Mouse (Mus musculus) frontal cortex, postnatal 10 days (tissue): ENCODE measurements at regions not wholly inside any gene's neighbourhood (a gene's known extent, or its start where the extent isn't known, plus 50 kb on each side); places are given as distances from the start of the nearest gene placed in this dataset.

Experiments used
- DNase-seq, 2 experiments: peaks; one replicate each; pipeline ENCODE4 v3.0.0; 2022; ENCODE audit warnings: low spot score in 2 of 2, mixed read lengths in 1 of 2

- no peak for DNase-seq
These were observed 64.5 kb downstream of the Tfap2c start for GRCm38 (mm10) chr2:172613891-172614391.

GRCm38 (mm10) chr2:172615148-172615547, 65.8 kb downstream of the Tfap2c start:
- DNase-seq, result no peak

DNA sequence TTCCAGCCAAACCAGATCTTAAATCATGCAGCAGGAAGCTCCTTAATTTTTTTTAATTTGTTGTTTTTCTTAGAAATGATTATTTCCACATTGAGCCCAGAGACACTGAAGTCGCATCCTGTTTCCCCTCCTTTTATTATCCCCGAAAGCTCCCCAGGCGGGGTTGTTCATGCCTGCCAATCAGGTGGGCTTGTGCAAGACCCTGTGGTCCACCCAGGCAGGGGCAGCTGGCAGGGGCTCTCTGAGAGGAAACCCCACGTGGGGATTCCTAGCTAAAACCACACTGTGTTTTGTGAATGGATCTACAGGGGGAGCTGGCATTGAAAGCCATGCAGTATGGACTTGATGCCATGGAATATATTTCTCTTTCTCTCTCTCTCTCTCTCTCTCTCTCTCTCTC, 66.2 kb downstream of the Tfap2c start:
- no peak for DNase-seq

GRCm38 (mm10) chr2:172619168-172619567, 69.8 kb downstream of the Tfap2c start:
- DNase-seq, result no peak

GRCm38 (mm10) chr2:172620001-172620400, 70.6 kb downstream of the Tfap2c start:
- DNase-seq, result no peak

GRCm38 (mm10) chr2:172623707-172624106, 74.3 kb downstream of the Tfap2c start:
- no peak for DNase-seq

GRCm38 (mm10) chr2:172627353-172628306, 78.2 kb downstream of the Tfap2c start:
- DNase-seq, result no peak

GRCm38 (mm10) chr2:172630333-172630732, 80.9 kb downstream of the Tfap2c start:
- no peak for DNase-seq

DNA sequence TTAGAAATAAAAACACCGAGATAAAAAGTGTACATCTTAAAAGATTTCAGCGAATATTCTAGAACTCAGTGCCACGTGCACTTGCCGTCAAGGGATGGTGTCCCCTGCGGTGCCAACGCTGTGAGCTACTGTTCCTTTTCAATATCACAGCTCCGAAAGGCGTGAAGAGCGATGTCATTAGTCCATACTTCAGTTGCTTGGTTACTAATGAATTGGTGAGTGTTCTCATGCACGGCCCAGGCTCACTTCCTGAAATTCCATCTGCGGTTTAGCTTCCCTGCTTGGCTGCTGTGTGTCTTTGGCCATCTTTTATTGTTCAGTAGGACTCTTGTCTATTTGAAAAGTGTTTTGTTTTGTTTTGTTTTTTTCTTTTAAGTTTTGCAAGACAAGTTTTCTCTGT, 93.2 kb downstream of the Tfap2c start:
- no peak for DNase-seq

GRCm38 (mm10) chr2:172643860-172644259, 94.5 kb downstream of the Tfap2c start:
- DNase-seq, result no peak

DNA sequence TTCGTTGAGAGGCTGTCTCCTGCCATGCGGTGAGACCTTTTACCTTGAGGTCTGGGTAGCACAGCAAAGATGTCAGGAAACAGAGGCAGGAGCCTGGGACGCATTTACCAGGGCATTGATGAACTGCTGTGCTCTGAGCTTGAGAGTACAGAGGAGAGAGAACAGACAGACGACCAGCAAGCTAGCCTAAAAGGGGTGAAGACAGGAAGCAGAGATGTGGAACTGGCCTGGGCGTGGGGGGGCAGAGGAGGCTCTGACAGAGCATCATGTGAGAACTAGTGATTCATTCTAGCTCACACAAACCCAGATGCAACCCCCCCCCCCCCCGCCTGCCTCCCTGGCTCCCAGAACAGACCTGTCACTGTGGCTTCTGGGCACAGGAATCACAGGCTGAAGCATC, 95.1 kb downstream of the Tfap2c start:
- no peak for DNase-seq

GRCm38 (mm10) chr2:172648072-172648471, 98.7 kb downstream of the Tfap2c start:
- DNase-seq, result no peak

DNA sequence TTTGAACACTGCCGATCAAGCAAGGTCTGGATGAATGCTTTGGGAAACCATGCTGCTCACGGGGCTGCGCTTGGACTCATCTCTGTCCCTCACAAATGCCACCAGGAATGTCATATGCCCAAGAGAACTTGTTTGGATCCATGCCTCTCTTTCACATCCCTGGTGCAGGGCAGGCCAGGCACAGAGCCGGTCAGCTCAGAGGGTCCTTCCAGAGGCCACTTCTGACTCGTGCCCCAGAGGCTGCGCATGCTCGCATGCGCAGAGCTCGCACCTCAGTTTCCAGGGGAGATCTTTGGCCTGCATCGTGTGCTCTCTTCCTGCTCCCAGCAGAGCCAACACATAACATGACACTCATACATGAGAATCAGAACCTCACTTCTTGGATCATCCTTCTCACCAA, 111.1 kb downstream of the Tfap2c start:
- DNase-seq, result no peak

GRCm38 (mm10) chr2:172660916-172661315, 111.5 kb downstream of the Tfap2c start:
- no peak for DNase-seq

DNA sequence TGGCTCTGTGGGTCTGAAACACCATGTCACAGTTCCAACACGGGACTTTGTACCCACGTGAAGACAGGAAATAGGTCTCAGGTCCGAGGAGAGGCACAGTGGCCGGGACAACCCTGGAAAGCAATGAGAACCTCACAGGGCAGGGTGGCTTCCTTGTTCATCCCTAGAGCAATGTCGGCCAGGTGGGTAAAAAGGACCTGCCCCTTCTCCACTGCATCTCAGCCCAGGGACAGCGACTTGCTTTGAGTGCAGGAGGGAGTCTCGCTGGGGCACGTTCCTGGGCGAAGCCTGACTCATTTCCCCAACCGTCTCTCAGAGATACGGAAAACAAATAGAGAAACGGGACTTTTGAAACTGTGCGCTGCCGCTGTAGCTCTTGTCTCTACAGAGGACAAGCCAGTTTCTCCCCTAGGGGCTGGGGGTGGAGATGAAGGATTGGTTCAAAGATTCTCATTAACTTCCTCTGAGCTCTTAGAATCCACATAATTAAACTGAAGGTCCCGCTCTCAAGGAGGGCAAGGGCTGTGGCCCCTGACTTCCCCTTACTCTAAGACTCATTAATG, 112.1 kb downstream of the Tfap2c start:
- no peak for DNase-seq

GRCm38 (mm10) chr2:172662165-172662564, 112.8 kb downstream of the Tfap2c start:
- DNase-seq, result no peak

DNA sequence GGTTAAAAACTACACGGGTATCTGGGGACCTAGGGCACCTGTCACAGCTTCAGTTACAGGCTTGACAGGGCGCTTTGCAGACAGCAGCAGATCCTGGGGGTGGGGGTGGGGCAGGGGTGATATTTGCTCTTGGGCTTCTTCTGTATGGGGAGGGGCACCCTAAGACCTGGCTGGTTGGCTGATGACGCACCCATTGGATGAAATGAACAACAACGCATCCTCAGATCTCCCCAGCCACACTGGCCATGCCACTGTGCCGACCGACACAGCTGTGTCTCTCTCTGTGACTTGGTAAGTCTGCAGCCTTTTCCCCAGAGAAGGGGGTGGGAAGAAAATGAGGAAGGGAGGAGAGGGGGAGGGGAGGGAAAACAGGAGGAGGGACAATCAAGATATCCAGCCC, 114.3 kb downstream of the Tfap2c start:
- no peak for DNase-seq

GRCm38 (mm10) chr2:172673081-172673480, 123.7 kb downstream of the Tfap2c start:
- DNase-seq, result no peak

DNA sequence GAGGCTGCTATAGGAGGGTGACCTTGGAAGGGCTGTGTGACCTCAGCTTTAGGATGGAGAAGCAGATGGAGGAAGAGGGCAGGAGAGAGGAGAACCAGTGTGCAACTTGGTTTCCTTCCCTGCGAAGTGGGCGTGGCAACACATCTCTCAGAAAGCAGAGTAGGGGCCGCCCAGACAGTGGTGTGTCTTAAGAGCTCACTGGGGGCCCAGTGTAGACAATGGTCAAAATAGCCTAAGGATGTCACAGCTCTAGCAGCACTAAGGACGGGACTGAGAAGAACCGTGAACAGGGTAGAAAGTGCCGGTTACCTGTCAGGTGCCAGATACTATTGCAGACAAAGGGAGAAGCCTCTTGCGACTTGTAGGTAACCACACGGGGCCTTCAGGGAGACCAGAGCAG, 125.2 kb downstream of the Tfap2c start:
- DNase-seq, result no peak

- no peak for DNase-seq
These were observed 125.7 kb downstream of the Tfap2c start for GRCm38 (mm10) chr2:172675081-172675480.

DNA sequence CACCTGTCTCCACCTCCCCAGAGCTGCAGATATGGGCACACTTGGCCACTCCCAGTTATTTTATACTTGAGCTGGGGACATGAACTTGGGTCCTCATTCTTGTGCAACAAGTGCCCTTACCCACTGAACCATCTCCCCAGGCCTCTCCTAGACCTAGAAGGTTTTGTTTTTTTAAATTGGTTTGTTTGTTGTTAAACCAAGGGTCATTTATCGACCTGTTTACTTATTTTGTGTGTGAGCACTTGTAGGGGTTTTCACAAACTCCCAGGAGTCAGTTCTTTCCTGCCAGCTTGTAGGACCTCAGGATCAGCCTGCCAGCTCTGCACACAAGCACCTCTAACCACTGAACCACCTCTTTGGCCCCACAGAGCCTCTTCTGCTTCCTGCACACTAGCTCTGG, 140.8 kb downstream of the Tfap2c start:
- no peak for DNase-seq

DNA sequence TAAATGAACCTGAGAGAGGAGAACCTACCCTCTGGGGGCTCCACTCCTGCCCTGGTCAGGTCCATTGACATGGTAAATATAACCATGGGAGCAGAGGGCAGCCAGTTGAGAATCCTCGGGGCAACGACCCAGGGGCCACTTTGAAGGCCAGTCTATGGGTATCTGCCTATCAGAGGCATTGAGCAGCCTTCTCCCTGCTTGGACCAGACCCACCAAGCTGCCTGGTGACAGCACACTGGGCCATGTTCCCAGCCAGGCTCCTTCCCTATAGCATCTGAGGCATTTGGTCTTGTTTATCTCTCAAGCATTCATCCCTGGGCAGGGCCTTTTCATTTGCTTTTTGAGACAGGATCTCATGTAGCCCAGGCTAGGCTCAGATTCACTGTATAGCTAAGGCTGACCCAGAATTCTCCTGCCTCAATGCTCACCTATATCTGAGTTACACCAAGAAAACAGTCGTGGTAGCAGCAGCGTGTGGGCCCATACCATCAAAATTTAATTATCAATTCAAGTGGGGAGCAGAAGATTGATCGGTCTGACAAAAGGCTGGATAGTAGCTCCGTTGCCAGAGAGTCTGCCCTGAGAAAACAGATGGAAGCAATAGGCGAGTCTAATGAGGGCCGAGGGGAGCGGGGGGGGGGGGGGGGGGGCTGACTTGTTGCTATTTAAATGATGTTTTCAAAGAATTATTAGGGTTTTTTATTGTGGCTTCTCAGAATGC, 141.7 kb downstream of the Tfap2c start:
- no peak for DNase-seq
